Mouse (Mus musculus) mature B cell (primary cell): ENCODE measurements around the gene Nup54.

Experiments used
- in situ Hi-C: fragments of 300-500 bp; cut with MboI; formaldehyde crosslinking; loops from 2 replicates; pipeline ENCODE4 v1.14.3; 2019

Gene Nup54

DNA sequence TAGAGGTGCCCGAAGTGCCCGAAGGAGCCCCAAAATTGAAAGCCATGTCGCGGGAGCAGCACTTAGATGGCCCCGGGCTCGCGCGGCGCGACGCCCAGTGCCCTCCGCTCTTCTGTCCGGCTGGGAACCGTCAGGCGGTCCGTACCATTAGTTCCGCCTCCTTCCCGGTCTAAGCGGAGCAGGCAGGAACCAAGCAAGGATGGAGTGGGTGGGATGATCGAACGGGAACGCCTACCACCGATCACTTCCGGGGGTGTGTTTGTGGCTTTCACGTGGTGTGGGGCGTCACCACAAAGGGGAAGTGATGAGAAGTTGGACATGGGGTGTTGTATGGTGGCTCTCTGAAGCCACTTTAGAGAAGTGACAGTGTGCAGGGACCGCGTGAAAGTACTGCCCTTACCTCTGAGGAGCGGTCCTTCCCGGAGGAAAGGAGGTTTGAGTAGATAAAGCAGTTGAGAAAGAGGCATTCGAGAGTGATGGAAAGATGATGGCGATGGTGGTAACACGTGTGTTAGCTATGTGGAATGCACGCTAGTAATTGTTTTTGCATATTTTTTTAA, at the start of gene Nup54:
Gene Nup54 (minus strand): TSS at position 195 of the 560 bp plus-strand sequence.
- in situ Hi-C loops, result loop anchor here (5.0 kb wide), 1 partner anchor 72 kb away; the partner anchor contains the start of gene Scarb2

DNA sequence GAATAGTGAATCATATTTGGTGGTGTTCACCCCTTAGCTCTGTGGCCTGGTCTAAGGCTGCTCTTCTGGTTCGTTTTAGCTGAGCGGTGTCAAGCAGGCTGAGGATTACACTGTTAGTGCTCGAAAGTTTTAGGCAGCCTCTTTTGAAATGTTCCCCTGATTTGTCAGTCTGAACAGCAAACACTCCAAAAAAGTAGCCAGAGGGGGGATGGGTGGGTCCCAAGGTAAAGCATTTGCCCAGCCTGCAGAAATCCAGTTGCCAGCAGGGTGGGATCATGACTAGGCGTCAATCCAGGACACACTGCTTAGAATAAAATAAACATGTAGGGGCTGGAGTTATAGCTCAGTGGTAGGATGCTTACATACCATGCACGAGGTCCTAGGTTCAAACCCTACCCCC, 37.8 kb upstream of the Nup54 start:
- in situ Hi-C loops, result loop anchor here (25.0 kb wide), 1 partner anchor 189 kb away; no protein-coding TSS in a partner anchor

DNA sequence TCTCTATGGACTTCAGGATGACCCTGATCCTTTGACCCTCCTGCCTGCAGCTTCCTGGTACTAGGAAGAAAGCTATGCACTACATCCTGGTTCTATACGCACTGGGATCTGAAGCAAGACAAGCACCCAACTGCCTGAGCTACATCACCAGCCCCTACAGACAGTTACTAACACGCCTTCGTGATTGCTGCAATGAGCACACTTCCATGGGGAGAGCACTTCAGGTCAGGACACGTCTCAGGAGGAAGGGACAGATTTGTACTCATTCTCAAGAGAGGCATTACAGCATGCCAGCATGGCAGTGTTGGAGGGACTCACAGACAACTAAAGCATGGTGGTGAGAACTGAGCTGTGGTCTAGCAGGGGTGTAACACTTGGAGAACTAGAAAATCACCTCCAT, 36.5 kb upstream of the Nup54 start:
- in situ Hi-C loops, result loop anchor here (25.0 kb wide), 1 partner anchor 191 kb away; no protein-coding TSS in a partner anchor

DNA sequence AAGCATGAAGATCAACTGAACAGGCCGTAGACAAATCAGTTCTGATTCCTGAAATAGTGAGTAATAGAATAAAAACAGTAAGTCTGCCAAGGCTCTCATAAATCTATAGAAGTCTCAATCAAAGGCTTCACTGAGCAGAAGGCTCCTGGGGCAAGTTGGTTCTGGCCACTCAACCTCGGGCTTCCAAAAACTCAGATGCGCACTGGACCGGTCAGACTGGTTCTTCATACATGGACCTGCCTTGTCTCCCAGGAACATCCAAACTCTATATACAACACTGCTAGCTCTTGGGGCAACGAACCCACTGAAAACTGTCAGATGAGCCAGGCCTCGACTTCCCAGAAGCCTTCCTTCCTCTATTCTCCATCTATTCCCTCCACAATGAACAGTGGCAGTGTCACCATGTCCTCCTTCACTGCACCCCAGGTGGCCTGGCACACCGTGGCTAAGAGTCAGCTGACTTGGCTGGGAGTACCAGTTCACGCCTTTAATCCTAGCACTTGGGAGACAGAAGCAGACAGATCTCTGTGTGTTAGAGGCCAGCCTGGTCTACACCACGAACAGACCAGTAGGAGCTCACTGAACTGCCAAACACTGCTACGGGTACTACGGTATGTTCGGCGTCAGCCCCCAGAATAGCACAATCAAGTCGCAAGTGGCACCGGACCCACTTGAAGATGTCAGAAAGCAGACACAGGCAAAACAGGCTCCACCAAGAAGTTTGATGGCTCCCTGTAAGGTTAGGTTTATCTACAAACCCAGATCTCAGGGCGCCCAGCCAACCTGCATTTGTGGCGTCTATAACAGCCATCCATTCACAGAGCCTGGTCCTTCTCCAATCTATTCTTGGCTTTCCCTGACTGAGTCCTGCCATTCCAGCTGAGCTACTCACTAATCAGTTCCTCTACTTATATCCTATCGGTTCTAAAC, 34.4 kb upstream of the Nup54 start:
- in situ Hi-C loops, result loop anchor here (25.0 kb wide), 1 partner anchor 193 kb away; no protein-coding TSS in a partner anchor

DNA sequence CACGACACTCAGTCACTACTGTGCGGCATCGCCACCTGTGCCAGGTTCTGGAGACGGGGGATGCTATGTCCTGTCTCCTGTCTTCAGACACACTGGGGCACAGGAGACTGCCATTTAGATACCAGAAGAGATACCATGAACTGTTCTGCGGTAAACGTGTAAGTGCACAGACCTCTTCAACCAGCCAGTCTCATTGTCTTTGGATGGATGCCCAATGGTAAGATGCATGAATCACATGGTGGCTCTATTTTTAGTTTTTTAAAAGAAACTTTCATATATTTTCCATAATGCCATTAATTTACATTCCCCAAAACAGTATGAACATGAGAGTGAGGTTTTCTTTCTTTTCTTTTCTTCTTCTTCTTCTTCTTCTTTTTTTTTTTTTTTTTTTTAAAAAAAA, 33.2 kb upstream of the Nup54 start:
- in situ Hi-C loops, result loop anchor here (25.0 kb wide), 1 partner anchor 194 kb away; no protein-coding TSS in a partner anchor

DNA sequence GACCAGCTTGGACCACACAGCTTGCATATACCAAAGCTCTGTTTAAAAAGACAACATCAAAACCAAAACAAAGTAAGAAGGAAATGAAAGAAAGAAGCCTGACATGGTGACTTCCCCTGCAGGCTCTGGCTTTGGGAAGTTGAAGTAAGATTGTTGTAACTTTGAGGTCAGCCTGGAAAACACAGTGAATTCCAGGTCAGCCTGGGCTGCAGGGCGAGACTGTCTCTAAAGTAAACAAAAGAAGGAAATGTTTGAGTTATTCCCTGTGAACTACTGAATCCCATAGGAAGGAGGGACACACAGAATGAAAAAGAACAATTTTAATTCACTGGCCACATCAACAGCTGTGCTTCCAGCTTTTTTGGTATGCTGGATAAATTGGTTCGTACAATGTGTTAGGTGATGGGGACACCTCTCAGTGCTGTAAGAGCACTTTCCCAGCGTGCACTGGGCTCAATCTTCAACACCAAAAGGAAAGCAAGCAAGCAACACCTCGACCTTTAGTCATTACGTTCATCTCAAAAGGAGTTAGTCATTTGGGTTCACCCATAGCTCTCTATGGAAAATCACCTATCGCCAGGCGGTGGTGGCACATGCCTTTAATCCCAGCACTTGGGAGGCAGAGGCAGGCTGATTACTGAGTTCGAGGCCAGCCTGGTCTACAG, 32.2 kb upstream of the Nup54 start:
- in situ Hi-C loops, result loop anchor here (25.0 kb wide), 1 partner anchor 195 kb away; no protein-coding TSS in a partner anchor

DNA sequence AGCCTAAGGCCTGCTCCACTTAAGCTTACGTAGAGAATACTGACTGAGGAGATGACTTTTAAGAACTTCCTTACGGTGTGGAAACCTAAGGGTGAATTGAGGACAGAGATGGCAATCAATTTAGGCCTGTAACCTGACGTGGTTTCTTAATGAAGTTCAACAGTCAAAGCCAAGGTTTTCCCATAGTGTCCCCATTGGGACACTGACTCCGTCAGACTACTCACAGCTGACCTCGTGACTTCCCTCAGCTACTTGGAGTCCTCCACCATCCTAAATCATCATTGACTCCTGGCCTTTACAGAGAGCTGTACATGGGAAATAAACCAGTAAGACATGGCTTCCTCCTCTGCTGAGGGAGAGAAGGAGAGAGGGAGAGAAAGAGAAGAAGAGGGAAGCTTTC, 30.5 kb upstream of the Nup54 start:
- in situ Hi-C loops, result loop anchor here (25.0 kb wide), 1 partner anchor 197 kb away; no protein-coding TSS in a partner anchor

DNA sequence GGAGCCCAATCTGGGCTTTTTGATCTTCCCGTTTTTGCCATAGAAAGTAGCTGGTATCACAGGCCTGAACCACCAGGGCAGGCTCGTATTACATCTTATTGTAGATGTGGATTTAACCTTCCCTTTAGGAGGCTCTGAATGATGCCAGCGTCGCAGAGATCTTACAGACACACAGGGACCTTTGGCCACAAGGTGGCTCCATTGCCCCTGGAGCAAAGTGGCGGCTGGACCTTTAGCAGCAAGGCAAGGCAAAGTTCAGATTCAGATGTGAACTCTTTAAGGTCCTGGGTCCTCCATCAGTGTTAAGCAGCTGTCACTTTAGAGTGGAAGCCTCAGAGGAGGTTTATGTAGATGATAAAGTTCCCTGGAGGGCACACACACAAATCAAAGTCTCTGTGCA, 26.3 kb upstream of the Nup54 start:
- in situ Hi-C loops, result loop anchor here (25.0 kb wide), 1 partner anchor 201 kb away; no protein-coding TSS in a partner anchor

DNA sequence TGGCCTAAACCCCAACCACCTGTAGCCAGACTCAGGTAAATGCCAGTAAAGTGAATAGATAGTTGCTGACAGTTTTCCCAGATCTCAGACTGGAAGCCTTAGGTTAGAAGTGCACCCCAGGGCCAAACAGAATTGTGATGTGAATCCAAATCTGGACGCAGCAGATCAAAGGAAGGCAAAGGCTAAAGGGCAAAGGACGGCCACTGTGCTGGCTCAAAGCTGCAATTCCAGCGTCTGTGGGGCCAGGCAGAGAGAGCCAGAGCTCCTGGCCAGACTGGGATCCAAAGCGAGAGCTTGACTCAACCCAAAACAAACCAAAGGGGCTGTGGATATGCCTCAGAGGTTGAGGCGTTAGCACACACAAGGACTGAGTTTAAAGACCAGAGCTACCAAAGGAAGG, 23.7 kb upstream of the Nup54 start:
- in situ Hi-C loops, result loop anchor here (25.0 kb wide), 1 partner anchor 204 kb away; no protein-coding TSS in a partner anchor

DNA sequence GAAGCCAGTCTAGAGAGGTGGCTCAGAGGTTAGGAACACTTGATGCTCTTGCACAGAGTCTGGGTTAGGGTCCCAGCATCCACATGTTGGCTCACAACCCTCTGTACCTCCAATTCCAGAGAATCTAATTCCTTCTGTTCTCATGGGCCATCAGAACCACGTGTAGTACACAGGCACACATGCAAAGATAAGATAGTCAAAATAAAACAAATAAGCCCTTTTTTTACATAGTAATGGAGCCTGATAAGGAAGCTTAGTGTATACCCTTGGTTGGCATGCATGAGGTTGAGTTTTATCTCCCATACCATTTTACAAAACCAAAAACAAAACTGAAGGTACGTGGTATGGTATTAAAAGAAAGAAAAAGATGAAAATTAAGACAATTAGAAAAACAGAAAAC, 22.4 kb upstream of the Nup54 start:
- in situ Hi-C loops, result loop anchor here (25.0 kb wide), 1 partner anchor 205 kb away; no protein-coding TSS in a partner anchor

DNA sequence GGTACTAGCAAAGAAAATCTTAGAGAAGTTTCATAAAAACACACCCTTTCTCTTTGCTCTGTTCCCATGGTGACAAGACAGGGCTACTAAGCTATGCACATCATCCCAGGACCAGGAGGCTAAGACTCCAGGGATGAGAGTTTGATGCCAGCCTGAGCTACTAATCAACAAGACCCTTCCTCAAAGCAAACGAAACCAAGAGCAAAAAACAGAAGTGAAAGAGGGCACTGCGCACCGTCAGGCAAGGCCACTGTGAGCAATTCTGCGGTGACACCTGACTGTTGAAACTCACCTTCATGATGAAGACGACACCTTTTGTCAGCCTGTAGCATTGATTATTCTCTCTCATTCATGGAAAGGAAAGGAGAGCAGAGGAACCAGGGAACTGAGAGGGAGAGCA, 17.9 kb upstream of the Nup54 start:
- in situ Hi-C loops, result loop anchor here (25.0 kb wide), 1 partner anchor 209 kb away; no protein-coding TSS in a partner anchor

DNA sequence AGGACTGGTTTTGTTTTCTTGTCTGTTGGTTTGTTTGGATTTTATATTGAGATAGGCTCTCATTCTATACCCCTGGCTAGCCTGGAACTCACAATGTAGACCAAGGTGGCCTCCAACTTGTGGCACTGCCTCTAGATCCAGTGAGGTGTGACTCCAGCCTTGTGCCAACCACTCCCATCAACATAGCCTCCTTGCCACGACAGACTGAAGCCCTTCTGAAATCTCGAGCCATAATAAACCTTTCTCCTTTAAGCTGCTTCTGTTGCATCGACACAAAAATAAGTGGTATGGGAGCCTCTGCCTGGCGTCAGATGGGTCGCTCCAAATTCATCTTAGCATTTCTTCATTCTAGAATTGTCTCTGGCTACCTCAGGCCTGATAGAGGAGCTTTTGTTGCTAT, 11.7 kb upstream of the Nup54 start:
- in situ Hi-C loops, result no loop called here

DNA sequence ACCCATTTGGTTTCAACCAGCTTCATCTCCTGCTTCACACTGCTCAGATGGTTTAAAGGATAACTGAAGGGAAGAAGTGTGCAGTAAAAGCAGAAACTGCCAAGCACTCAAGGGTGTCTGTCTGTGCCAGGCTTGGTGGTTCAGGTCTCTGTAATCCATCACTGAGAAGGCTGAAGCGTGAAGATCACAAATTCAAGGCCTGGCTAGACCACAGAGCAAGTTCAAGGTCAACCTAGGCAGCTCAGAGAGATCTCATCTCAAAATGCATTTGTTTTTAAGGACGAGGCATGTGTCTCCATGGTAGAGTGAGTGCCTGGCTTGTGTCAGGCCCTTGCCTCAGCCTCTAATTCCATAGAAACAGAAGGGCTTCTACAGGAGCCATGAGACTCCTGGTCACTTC, 10.0 kb upstream of the Nup54 start:
- in situ Hi-C loops, result no loop called here

DNA sequence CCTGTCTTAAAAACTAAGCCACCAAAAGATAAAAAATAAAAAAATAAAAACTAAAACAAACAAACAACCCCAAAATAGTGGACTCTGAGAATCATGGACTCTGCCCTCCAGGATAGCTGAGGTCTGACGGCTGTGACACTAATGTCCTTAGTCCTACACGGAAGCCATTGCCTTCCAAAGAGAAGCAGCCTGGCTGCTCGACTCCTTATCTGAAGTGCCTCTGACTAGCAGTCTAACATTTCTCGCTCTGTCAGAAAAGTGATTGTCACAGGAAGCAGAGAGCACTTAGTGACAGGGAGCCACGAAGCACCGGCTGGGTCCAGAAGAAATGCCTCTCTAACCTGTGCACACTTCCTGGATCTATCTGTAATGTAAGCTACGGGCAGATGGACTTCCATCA, 7.9 kb upstream of the Nup54 start:
- in situ Hi-C loops, result no loop called here

DNA sequence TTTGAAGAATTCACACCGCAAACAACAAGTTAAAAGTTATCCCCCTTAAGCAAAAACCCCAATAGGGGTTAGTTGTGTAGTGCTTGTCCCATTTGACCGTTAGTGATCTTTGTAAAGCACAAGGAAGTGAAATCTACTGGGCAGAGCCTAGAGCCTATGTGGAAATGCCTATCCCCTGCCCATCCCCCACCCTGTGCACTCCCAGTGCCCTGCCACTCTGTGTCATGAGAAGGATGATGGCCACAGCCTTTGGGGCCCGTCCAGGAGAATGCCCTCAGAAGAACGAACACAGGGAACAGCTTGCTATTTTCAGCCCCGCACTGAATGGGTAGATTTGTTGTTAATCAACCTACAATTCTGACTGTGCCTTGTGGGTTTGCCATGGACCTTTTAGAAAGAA, 6.5 kb upstream of the Nup54 start:
- in situ Hi-C loops, result no loop called here

DNA sequence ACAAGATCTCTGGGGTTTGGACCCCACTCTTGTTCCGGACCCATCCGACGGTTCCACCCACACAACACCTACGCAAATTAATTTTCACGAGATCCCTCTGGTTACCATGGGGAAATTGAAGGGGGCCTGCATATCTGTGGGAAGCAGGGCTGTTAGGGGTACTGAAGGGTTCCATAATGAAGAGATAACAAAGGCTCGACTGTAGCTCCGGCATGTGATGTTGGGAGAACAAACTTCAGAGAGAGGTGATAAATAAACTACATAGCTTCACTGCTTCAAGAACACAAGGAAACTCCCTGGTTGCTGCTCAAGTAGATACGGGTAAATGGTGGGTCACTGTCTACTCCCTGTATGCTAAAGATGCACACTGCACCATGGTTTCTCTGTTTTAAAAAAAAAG, 3.5 kb upstream of the Nup54 start:
- in situ Hi-C loops, result loop anchor here (5.0 kb wide), 1 partner anchor 69 kb away; the partner anchor contains the start of gene Scarb2

DNA sequence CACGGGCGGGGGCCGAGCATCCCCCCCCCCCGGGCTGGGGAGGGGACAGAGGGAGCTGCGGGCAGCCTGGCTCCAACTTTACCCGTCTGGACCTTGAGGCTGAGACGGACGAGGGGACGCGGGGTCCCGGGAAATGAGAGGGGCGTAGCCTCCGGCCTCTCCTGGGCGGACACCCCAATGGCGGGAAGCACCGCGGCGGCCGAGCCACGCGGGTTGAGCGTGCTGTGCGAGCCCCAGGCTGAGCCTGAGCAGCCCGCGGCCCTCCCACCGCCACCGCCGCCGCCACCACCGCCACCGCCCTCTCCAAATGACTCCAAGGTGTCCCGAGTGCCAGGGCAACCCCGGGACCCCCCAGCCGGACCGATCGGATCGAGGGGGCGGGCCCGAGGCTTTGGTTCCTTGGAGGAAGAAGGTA, 441 bp downstream of the Nup54 start:
- in situ Hi-C loops, result no loop called here

DNA sequence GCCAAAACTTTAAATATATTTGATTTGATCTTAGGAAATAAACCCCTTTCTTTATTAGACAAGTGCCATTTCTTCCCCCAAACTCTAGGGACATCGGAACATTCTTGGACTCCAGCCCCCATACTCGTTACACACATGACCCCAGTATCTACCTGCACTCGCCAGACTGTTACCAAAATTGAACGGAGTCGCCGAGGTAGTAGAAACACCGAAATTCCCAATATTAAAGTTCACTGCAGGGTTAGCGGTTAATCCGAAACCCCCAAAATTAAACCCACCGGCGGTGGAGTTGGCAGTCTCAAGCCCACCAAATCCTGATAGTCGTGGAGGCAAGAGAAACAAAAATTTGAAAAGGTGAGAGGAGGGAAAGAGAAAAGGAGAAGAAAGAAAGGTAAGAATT, 949 bp downstream of the Nup54 start:
- in situ Hi-C loops, result no loop called here

DNA sequence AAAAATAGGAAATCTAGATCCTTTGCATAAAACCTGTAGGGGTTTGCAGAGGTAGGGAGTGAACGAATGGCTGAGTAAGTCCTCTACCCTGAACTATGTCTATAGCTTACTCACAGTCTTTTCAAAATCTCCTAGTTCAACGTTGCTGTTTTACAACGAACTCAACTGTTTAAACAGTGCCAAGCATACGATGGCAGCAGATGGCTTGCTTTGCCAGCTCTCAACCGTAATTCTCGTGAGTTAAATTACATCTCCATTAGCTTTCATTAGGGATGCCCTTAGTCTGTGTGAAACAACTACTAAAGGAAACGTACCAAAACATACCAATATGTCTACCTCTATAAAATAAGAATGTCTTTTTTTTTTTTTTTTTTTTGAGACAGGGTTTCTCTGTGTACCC, 3.4 kb downstream of the Nup54 start:
- in situ Hi-C loops, result no loop called here

DNA sequence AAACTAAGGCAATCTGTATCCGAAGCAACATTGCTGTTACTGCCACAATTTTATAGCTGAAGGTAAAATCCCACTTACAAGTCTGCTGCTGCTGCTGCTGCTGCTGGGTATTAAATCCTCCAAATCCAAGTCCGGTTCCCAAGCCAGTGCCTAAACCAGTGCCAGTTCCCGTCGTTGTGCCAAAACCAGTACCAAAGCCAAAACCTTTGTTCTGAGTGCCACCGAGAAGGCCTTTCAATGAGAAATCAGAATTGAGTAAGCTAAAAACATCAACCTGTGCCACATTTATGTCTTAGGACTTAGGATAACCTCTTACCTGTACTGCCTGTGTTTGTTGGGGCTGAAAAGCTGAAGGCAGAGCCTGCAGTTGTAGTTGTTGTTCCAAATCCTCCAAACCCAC, 4.3 kb downstream of the Nup54 start:
- in situ Hi-C loops, result no loop called here

DNA sequence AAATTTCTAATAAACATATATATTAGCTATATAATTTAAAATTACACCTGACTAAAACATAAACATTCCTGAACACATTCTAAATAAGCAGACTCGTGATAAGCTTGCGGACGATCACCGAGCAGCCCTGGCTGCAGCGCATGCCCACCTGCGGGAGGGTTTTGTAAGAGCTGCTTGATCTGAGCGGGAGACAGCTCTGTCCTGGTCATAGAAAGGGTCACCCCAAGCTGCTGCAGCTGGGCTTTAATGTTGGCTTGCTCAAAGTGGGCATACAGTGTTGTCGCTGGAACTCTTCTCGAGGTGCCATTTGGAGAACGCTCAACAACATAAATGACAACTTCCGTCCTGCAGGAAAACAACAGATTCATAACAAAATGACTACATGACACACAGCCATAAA, 10.9 kb downstream of the Nup54 start:
- in situ Hi-C loops, result no loop called here

DNA sequence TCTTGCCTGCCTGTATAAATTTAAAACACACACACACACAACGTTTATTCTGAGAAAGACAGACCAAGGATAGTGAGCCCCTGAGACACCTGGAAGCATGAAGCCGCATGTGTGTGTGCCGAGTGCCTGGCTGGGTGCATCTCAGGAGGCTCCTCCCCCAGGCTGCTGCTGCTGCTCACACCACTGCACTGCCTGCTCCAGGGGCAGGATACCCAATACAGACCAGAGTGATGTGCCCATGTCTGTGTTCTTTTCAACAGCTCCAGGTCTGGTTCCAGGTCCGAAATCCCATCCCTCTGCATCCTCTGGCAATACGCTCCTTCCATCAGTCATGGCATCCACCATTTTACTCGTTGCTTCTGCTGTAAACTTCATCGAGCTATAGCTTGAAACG, 21.0 kb downstream of the Nup54 start:
- in situ Hi-C loops, result no loop called here
